Mouse (Mus musculus) limb, embryonic 15.5 days (tissue): ENCODE measurements around the gene Egln2. TPM values are rescaled to one million over a fixed set of nuclear protein-coding genes. Genes with fewer than 3 reads are reported as not detected.

Experiments used
- ATAC-seq: fragments of 200-750 bp; cut with Nextera tagmentation; 2 replicates; pipeline ENCODE4 v1.8.0; 2017; ENCODE audit warnings: low read depth, moderate TSS enrichment; ENCODE audit not compliant: insufficient number of reproducible peaks, low FRiP score, low TSS enrichment
- H3K27ac ChIP-seq: fragments of 300-500 bp; sonication (generic); 2 replicates; pipeline ENCODE4 v1.5.1; 2015; ENCODE audit warnings: moderate library complexity, mild to moderate bottlenecking, inconsistent platforms
- H3K27me3 ChIP-seq: fragments of 300-500 bp; sonication (generic); 2 replicates; pipeline ENCODE4 v1.6.1; 2015; ENCODE audit warnings: inconsistent platforms
- H3K36me3 ChIP-seq: fragments of 300-500 bp; sonication (generic); 2 replicates; pipeline ENCODE4 v1.6.1; 2015; ENCODE audit warnings: inconsistent platforms
- H3K4me1 ChIP-seq: fragments of 300-500 bp; sonication (generic); 2 replicates; pipeline ENCODE4 v1.6.1; 2015; ENCODE audit warnings: inconsistent platforms
- H3K4me2 ChIP-seq: fragments of 300-500 bp; sonication (generic); 2 replicates; pipeline ENCODE4 v1.6.1; 2015; ENCODE audit warnings: mild to moderate bottlenecking, inconsistent platforms
- H3K4me3 ChIP-seq: fragments of 300-500 bp; sonication (generic); 2 replicates; pipeline ENCODE4 v1.5.1; 2015; ENCODE audit warnings: mild to moderate bottlenecking, inconsistent platforms
- H3K9ac ChIP-seq: fragments of 300-500 bp; sonication (generic); 2 replicates; pipeline ENCODE4 v1.6.1; 2015; ENCODE audit warnings: inconsistent platforms
- H3K9me3 ChIP-seq: fragments of 300-500 bp; sonication (generic); 2 replicates; pipeline ENCODE4 v1.6.1; 2016; ENCODE audit warnings: inconsistent platforms
- WGBS: fragments of 180-500 bp; shearing (Covaris S2); methylation state at CpG from one replicate; pipeline ENCODE4 v1.1.7; 2015; 5-methylcytosine and 5-hydroxymethylcytosine counted together
- polyA plus RNA-seq: library from polyadenylated mRNA; unstranded; fragments of >200 nt; fragmentation: Nextera tagmentation; extraction: Ambion mirVana; gene quantifications from 2 replicates; pipeline ENCODE4 v1.2.1, GENCODE M21; 2015

The Egln2 gene
- polyA plus RNA-seq, 1 experiment from 2014 or later: 74.5 TPM

GRCm38 (mm10) chr7:27159256-27159655 is 7.3 kb downstream of the Egln2 start:
- H3K4me1 ChIP-seq: peaks cover 51% of the 10 kb centered on the region
- H3K9ac ChIP-seq: no peak overlapping the region
- H3K4me2 ChIP-seq: no peak overlapping the region
- H3K4me3 ChIP-seq: no peak overlapping the region
- 90% methylated on average over 6 of the region's 6 CpGs for WGBS
- H3K27ac ChIP-seq: no peak overlapping the region
- ATAC-seq: no peak
- H3K27me3 ChIP-seq: no peaks in the 10 kb centered on the region
- peaks cover 67% of the 10 kb centered on the region for H3K36me3 ChIP-seq
- no peaks in the 10 kb centered on the region for H3K9me3 ChIP-seq

DNA sequence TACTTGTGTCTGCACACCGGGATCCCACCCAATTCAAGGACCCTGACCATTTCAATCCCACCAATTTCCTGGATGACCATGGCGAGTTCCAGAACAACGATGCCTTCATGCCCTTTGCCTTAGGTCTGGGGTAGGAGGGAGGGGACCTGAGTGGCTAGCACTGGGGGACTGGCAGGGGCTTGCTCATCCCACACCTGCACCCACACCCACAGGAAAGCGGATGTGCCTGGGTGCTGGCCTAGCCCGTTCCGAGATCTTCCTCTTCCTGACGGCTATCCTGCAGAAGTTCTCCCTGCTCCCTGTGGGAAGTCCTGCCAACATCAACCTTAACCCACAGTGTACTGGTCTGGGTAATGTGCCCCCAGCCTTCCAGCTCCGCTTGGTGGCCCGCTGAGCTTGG is 8.4 kb downstream of the Egln2 start:
- H3K9me3 ChIP-seq: no peaks in the 10 kb centered on the region
- WGBS: 95% methylated on average over 9 of the region's 9 CpGs
- H3K9ac ChIP-seq: no peak overlapping the region
- no peak overlapping the region for H3K4me2 ChIP-seq
- no peak overlapping the region for H3K4me3 ChIP-seq
- H3K27ac ChIP-seq: no peak overlapping the region
- peaks cover 47% of the 10 kb centered on the region for H3K4me1 ChIP-seq
- ATAC-seq: no peak
- peaks cover 59% of the 10 kb centered on the region for H3K36me3 ChIP-seq
- H3K27me3 ChIP-seq: no peaks in the 10 kb centered on the region

- no peak overlapping the region for H3K27ac ChIP-seq
- WGBS: 74% methylated on average over 13 of the region's 13 CpGs
- H3K27me3 ChIP-seq: no peaks in the 10 kb centered on the region
- no peak overlapping the region for H3K4me2 ChIP-seq
- peaks cover 30% of the 10 kb centered on the region for H3K4me1 ChIP-seq
- peaks cover 38% of the 10 kb centered on the region for H3K36me3 ChIP-seq
- H3K9me3 ChIP-seq: no peaks in the 10 kb centered on the region
- ATAC-seq: no peak
- no peak overlapping the region for H3K9ac ChIP-seq
- no peak overlapping the region for H3K4me3 ChIP-seq
Observed at GRCm38 (mm10) chr7:27156005-27156404, 10.6 kb downstream of the Egln2 start.

DNA sequence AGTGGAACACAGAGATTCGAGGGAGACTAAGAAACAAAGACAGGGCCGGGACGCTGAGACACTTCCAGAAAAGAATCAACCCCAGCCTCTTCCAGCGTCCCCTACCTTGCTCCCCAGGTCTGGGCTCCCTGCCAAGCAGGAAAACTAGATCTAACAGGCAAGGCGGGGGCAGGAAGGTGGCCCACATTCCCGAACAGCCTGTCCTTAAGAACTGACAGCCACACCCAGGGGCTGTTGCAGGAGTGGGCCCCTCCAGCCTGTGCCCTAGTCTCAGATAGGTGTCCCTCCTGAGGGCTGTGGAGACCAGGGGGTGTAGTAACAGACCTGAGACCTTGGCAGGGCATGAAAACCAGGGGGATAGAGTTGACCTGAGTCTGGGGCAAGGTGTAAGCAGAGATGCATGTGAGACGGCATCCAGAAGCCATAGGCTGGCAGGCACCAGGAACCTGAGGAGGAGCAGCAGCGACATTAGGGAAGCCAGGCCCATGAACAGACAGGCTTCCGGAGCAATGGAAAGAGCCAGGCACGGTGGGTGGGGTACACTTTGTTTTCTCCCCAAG is 13.3 kb downstream of the Egln2 start, which contains the start of gene Cyp2t4:
Cyp2t4 (plus strand) TSS at position 510 of the 560 bp plus-strand sequence.
- Histone ChIP-seq H3K4me3 (no peak within 1 kb of the TSS), H3K27me3 (no peaks in the 10 kb centered on the region), H3K4me1 (peaks cover 15% of the 10 kb centered on the region; the same call in 1 of the 2 replicates), H3K9me3 (no peaks in the 10 kb centered on the region), H3K36me3 (peaks cover 19% of the 10 kb centered on the region), H3K27ac (peak within 1 kb of the TSS; percentile 68), H3K9ac (no peak within 1 kb of the TSS), H3K4me2 (no peak within 1 kb of the TSS)
- 34% methylated on average over 10 of the region's 10 CpGs for WGBS
- no peak; the same call in 1 of the 2 replicates for ATAC-seq

DNA sequence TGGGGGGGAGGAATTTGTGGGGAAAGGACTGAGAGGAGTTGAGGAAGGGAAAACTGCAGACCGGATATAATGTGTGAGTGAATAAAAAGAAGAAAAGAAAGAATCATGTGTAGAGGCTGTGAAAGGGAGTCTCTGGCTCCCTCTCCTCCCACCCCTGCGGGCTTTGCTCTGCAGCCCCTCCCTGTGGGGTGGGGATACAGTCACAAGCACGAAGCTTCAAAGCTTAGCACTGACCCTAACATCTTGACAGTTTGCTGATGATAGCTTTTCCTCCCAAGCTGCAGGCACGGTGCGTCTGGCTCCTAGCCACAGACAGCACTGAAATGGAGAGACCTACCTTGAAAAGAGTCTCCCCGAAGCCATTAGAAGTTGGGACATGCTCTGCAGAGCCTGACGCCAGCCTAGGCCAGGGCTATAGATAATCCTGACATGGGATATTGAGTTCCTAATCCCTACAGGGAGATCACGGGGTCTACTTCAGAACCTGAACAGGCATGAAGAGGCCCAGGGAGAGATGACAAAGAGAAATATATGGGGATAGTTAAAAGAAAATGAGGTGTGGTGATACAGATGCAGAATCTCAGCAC is 30.1 kb downstream of the Egln2 start:
- H3K9me3 ChIP-seq: no peaks in the 10 kb centered on the region
- WGBS: 42% methylated on average over 8 of the region's 8 CpGs
- no peak overlapping the region for H3K4me3 ChIP-seq
- no peaks in the 10 kb centered on the region for H3K27me3 ChIP-seq
- H3K27ac ChIP-seq: 0 out of 2 replicates have a peak overlapping the region, but pooled peaks have one; percentile 30
- no peak overlapping the region for H3K9ac ChIP-seq
- H3K4me1 ChIP-seq: 0 out of 2 replicates have a peak, but pooled peaks cover 2% of the 10 kb centered on the region
- H3K4me2 ChIP-seq: no peak overlapping the region
- H3K36me3 ChIP-seq: no peaks in the 10 kb centered on the region
- ATAC-seq: peak; percentile 52; the same call in 1 of the 2 replicates

DNA sequence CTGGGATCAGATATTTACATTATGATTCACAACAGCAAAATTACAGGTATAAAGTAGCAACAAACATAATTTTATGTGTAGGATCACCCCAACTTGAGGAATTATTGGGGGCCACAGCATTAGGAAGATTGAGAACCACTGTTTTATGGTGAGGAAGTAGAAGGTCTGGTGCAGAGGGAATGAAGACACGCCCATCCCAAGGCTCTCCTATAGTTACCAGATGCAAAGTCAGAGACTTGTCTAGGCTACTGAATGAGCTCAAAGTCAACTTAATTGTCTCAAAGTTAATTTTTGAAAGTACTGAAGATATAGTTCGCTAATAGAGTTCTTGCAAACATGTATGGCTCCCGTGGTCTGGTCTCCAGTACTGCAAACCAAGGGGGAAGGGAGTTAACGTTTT is 32.8 kb downstream of the Egln2 start:
- no peak overlapping the region for H3K27ac ChIP-seq
- no peak overlapping the region for H3K9ac ChIP-seq
- 0 out of 2 replicates have a peak, but pooled peaks cover 2% of the 10 kb centered on the region for H3K4me1 ChIP-seq
- no peaks in the 10 kb centered on the region for H3K9me3 ChIP-seq
- no peak overlapping the region for H3K4me3 ChIP-seq
- no peaks in the 10 kb centered on the region for H3K36me3 ChIP-seq
- no peaks in the 10 kb centered on the region for H3K27me3 ChIP-seq
- WGBS: 70% methylated on average over 4 of the region's 4 CpGs
- H3K4me2 ChIP-seq: no peak overlapping the region
- no peak for ATAC-seq

GRCm38 (mm10) chr7:27133156-27133555 is 33.4 kb downstream of the Egln2 start:
- Histone ChIP-seq H3K4me3 (no peak overlapping the region), H3K9ac (no peak overlapping the region), H3K36me3 (no peaks in the 10 kb centered on the region), H3K4me2 (no peak overlapping the region), H3K4me1 (0 out of 2 replicates have a peak, but pooled peaks cover 2% of the 10 kb centered on the region), H3K9me3 (no peaks in the 10 kb centered on the region), H3K27ac (no peak overlapping the region), H3K27me3 (no peaks in the 10 kb centered on the region)
- no peak for ATAC-seq
- WGBS: 61% methylated on average over 12 of the region's 12 CpGs

- Histone ChIP-seq H3K4me3 (no peak overlapping the region), H3K9ac (no peak overlapping the region), H3K36me3 (no peaks in the 10 kb centered on the region), H3K27ac (no peak overlapping the region), H3K4me1 (0 out of 2 replicates have a peak, but pooled peaks cover 2% of the 10 kb centered on the region), H3K4me2 (no peak overlapping the region), H3K9me3 (no peaks in the 10 kb centered on the region), H3K27me3 (no peaks in the 10 kb centered on the region)
- ATAC-seq: no peak
- 10% methylated on average over 10 of the region's 10 CpGs for WGBS
Observed at GRCm38 (mm10) chr7:27132588-27132987, 34.0 kb downstream of the Egln2 start.

DNA sequence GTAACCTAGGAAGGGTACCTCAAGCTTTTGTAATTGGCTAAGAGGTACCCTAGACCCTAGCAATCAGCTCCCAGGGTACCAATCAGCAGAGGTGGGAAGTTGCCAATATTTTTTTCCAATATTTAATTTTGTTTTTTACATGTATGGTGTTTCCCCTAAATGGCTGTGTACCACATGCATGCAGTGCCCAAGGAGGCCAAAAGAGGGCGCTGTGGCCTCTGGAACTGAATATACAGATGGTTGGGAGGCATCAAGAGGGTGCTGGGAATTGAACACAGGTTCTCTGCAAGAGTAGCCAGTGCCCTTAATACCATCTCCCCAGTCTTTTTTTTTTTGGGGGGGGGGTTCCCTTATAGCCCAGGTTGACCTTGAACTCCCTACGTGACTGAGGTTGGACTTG is 35.2 kb downstream of the Egln2 start:
- no peak overlapping the region for H3K9ac ChIP-seq
- no peaks in the 10 kb centered on the region for H3K27me3 ChIP-seq
- 58% methylated on average over 2 of the region's 2 CpGs for WGBS
- no peak overlapping the region for H3K27ac ChIP-seq
- H3K9me3 ChIP-seq: no peaks in the 10 kb centered on the region
- H3K4me2 ChIP-seq: no peak overlapping the region
- H3K4me1 ChIP-seq: 0 out of 2 replicates have a peak, but pooled peaks cover 2% of the 10 kb centered on the region
- H3K4me3 ChIP-seq: no peak overlapping the region
- H3K36me3 ChIP-seq: no peaks in the 10 kb centered on the region
- ATAC-seq: no peak

DNA sequence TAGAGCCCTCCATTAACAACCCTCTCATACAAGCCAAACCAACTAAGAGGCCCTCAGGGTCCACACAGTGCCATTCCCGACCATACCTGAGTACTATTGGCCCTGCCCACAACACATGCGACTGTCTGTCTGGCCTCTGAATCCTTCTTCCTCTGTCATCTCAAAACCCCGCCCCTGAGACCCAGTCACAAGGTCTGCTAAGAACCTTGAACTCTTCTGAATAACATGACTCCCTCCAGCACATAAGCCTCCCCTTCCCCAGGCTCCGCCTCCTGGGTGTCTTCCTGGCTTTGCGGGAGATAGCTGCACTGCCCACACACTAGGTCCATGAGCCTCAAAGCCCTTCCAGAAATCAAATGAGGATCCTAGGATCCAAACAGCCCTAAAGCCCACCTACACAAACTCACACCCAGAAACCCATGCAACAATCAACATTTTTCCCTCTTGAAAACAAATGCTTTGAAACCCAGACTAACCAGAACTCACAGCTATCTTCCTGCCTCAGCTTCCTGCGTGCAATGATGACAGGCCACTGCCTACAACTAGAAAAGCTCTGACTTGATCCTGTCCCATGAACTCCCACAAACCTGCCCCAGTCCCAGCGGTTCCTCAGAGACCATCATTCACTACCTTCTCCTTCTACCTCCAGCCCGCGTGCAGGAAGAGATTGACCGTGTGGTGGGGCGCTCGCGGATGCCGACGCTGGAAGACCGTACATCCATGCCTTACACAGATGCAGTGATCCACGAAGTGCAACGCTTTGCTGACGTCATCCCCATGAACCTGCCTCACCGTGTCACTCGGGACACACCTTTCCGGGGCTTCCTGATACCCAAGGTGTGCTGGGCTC is 35.9 kb downstream of the Egln2 start:
- Histone ChIP-seq H3K9me3 (no peaks in the 10 kb centered on the region), H3K9ac (no peak overlapping the region), H3K27me3 (no peaks in the 10 kb centered on the region), H3K4me3 (no peak overlapping the region), H3K27ac (no peak overlapping the region), H3K4me1 (0 out of 2 replicates have a peak, but pooled peaks cover 2% of the 10 kb centered on the region), H3K4me2 (no peak overlapping the region), H3K36me3 (no peaks in the 10 kb centered on the region)
- ATAC-seq: no peak
- WGBS: 88% methylated on average over 22 of the region's 22 CpGs

DNA sequence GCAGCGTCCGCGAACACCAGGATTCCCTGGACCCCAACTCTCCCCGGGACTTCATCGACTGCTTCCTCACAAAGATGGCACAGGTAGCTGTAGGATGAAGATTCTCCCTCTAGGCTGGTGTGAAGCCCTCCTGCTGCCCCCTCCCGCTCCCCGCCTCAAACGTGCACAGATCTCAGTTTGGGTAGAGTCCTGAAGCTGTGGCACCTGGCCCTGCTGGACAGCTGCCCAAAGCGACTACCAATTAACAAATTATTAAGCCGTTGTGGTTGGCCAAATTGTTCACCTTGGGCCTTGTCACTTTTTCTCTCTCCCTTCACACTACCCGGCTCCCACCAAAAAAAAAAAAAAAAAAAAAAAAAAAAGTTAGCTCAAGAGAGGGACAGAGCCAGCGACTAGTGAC is 36.8 kb downstream of the Egln2 start:
- no peaks in the 10 kb centered on the region for H3K27me3 ChIP-seq
- H3K4me3 ChIP-seq: no peak overlapping the region
- no peaks in the 10 kb centered on the region for H3K9me3 ChIP-seq
- ATAC-seq: no peak
- no peak overlapping the region for H3K27ac ChIP-seq
- 0 out of 2 replicates have a peak, but pooled peaks cover 2% of the 10 kb centered on the region for H3K4me1 ChIP-seq
- no peaks in the 10 kb centered on the region for H3K36me3 ChIP-seq
- no peak overlapping the region for H3K9ac ChIP-seq
- 78% methylated on average over 12 of the region's 12 CpGs for WGBS
- no peak overlapping the region for H3K4me2 ChIP-seq

DNA sequence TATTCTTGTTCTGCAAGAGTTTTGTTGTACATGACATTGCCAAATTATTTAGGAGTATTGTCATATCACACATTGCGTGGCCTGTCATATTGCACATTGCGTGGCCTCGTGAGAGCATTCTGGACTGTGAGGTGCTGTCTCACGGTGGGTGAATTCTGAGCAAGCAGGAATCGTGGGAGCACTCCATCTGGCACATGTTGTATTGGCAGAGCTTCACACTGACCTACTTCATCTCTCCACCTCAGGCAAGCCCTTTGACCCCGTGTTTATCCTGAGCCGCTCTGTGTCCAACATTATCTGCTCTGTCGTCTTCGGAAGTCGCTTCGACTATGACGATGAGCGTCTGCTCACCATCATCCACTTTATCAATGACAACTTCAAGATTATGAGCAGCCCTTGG is 37.7 kb downstream of the Egln2 start:
- Histone ChIP-seq H3K4me3 (no peak overlapping the region), H3K9ac (no peak overlapping the region), H3K4me1 (0 out of 2 replicates have a peak, but pooled peaks cover 2% of the 10 kb centered on the region), H3K9me3 (no peaks in the 10 kb centered on the region), H3K27me3 (no peaks in the 10 kb centered on the region), H3K27ac (no peak overlapping the region), H3K4me2 (no peak overlapping the region), H3K36me3 (no peaks in the 10 kb centered on the region)
- WGBS: 92% methylated on average over 13 of the region's 13 CpGs
- no peak for ATAC-seq
